Mouse (Mus musculus): Measurements from ENCODE around the gene Rab34.
"Not testable (repeated sequence)": the region's sequence is repeated elsewhere in the genome, so short reads cannot be mapped to it uniquely, and the experiment has no call there.

The Rab34 gene

GRCm38 (mm10) chr11:78179438-78179999 is 8.7 kb upstream of the Rab34 start:
- DNase-seq (ENCODE audit: low read depth in 2 of 2, low spot score in 2 of 2) = no peak

GRCm38 (mm10) chr11:78180081-78180761 is 8.0 kb upstream of the Rab34 start:
- no peak for DNase-seq (ENCODE audit: low read depth in 2 of 2, low spot score in 2 of 2)

- no peak for DNase-seq (ENCODE audit: low read depth in 2 of 2, low spot score in 2 of 2)
Observed at GRCm38 (mm10) chr11:78181830-78182357, 6.3 kb upstream of the Rab34 start.

GRCm38 (mm10) chr11:78182450-78182849 is 5.8 kb upstream of the Rab34 start:
- DNase-seq (ENCODE audit: low read depth in 2 of 2, low spot score in 2 of 2) = no peak

- DNase-seq (ENCODE audit: low read depth in 2 of 2, low spot score in 2 of 2) = peak; percentile 67 to 73
Observed at GRCm38 (mm10) chr11:78182961-78183844, 5.0 kb upstream of the Rab34 start, which contains the start of gene Rpl23a. Gene Rpl23a, minus strand, starts transcription at chr11:78183584.

GRCm38 (mm10) chr11:78183884-78184514 is 4.2 kb upstream of the Rab34 start:
- no peak for DNase-seq (ENCODE audit: low read depth in 2 of 2, low spot score in 2 of 2)

- not testable (repeated sequence) for DNase-seq (ENCODE audit: low read depth in 2 of 2, low spot score in 2 of 2)
Observed at GRCm38 (mm10) chr11:78184702-78185101, 3.5 kb upstream of the Rab34 start.

GRCm38 (mm10) chr11:78189234-78190040 is 1.2 kb downstream of the Rab34 start:
- no peak for DNase-seq (ENCODE audit: low read depth in 2 of 2, low spot score in 2 of 2)

- DNase-seq (ENCODE audit: low read depth in 2 of 2, low spot score in 2 of 2) = no peak
Observed at GRCm38 (mm10) chr11:78190041-78190440, 1.8 kb downstream of the Rab34 start.

- DNase-seq (ENCODE audit: low read depth in 2 of 2, low spot score in 2 of 2) = no peak
Observed at GRCm38 (mm10) chr11:78193113-78193512, 4.9 kb downstream of the Rab34 start, which contains the start of gene Proca1. Gene Proca1, plus strand, starts transcription at chr11:78193392.

GRCm38 (mm10) chr11:78194411-78195100 is 6.3 kb downstream of the Rab34 start:
- DNase-seq (ENCODE audit: low read depth in 2 of 2, low spot score in 2 of 2) = peak in 1 of 2 experiments; percentile 44

- DNase-seq (ENCODE audit: low read depth in 2 of 2, low spot score in 2 of 2) = no peak
Observed at GRCm38 (mm10) chr11:78195101-78195863, 7.1 kb downstream of the Rab34 start.

- no peak for DNase-seq (ENCODE audit: low read depth in 2 of 2, low spot score in 2 of 2)
Observed at GRCm38 (mm10) chr11:78202372-78202771, 14.1 kb downstream of the Rab34 start.

GRCm38 (mm10) chr11:78204287-78204686 is 16.1 kb downstream of the Rab34 start:
- DNase-seq (ENCODE audit: low read depth in 2 of 2, low spot score in 2 of 2) = no peak

GRCm38 (mm10) chr11:78205361-78206206 is 17.4 kb downstream of the Rab34 start:
- no peak for DNase-seq (ENCODE audit: low read depth in 2 of 2, low spot score in 2 of 2)

GRCm38 (mm10) chr11:78207190-78207589 is 19.0 kb downstream of the Rab34 start:
- DNase-seq (ENCODE audit: low read depth in 2 of 2, low spot score in 2 of 2) = no peak

GRCm38 (mm10) chr11:78209886-78210285 is 21.7 kb downstream of the Rab34 start:
- no peak for DNase-seq (ENCODE audit: low read depth in 2 of 2, low spot score in 2 of 2)

- no peak for DNase-seq (ENCODE audit: low read depth in 2 of 2, low spot score in 2 of 2)
Observed at GRCm38 (mm10) chr11:78210615-78211014, 22.4 kb downstream of the Rab34 start.
